ENCODE assay signal across 8 mouse cellular contexts in genomic region chr7:38019770-38020169, GRCm38 (mm10). TPM values are rescaled to one million over a fixed set of nuclear protein-coding genes. Genes with fewer than 3 reads are reported as not detected.
DNase-seq lines count a peak whose midpoint lies in the region; ATAC-seq and TF ChIP-seq lines count a peak whose summit lies in the region.

No protein-coding gene starts in this region.

- no peak for ATAC-seq in embryonic facial prominence, embryonic 14.5 days (ENCODE audit: low read depth)
- ATAC-seq in intestine, postnatal 0 days, result no peak
- ATAC-seq in neural tube, embryonic 13.5 days (ENCODE audit: low read depth), result peak; percentile 62

- intact Hi-C loops in left cerebral cortex, adult 2 months (cut with DNase I), result loop anchor here (2.0 kb wide), 1 partner anchor 41 kb away; no protein-coding TSS in a partner anchor
- intact Hi-C loops in left cerebral cortex, postnatal 25 days (cut with DNase I), result loop anchor here (2.0 to 5.0 kb wide), 2 partner anchors 41 to 53 kb away; no protein-coding TSS in a partner anchor
- intact Hi-C loops in gastrocnemius, postnatal 36 days (cut with DNase I), result no loop called here

- H3K4me2 ChIP-seq in embryonic facial prominence, embryonic 14.5 days (ENCODE audit: low read depth, low read length), result peak overlapping the region; percentile 54
- peak overlapping the region; percentile 67 for H3K4me2 ChIP-seq in intestine, postnatal 0 days (replicated peaks; ENCODE audit: low read depth)
- peak overlapping the region; percentile 79 for H3K4me2 ChIP-seq in neural tube, embryonic 13.5 days

- 33% methylated on average over 2 of the region's 2 CpGs for WGBS in embryonic facial prominence, embryonic 14.5 days
- 42% methylated on average over 2 of the region's 2 CpGs for WGBS in intestine, postnatal 0 days
- 46% methylated on average over 2 of the region's 2 CpGs for WGBS in neural tube, embryonic 13.5 days

- no peaks in the 10 kb centered on the region for H3K9me3 ChIP-seq in embryonic facial prominence, embryonic 14.5 days (ENCODE audit: control insufficient read depth, low read length)
- H3K9me3 ChIP-seq in intestine, postnatal 0 days (ENCODE audit: control insufficient read depth), result no peaks in the 10 kb centered on the region
- H3K9me3 ChIP-seq in neural tube, embryonic 13.5 days, result no peaks in the 10 kb centered on the region

- DNase-seq in left cerebral cortex, adult 2 months (ENCODE audit: extremely low spot score in 1 of 2, low spot score in 2 of 2), result no peak
- DNase-seq in left cerebral cortex, postnatal 25 days (ENCODE audit: low spot score in 2 of 2), result no peak
- DNase-seq in embryonic facial prominence, embryonic 14.5 days (ENCODE audit: low spot score), result no peak
- DNase-seq in gastrocnemius, postnatal 36 days, result no peak
- no peak for DNase-seq in yolk sac, embryonic 10.5 days (ENCODE audit: low spot score)
- no peak for DNase-seq in right cerebral cortex, postnatal 10 days (ENCODE audit: low spot score in 2 of 2)

- H3K4me3 ChIP-seq in left cerebral cortex, adult 2 months, result peak overlapping the region; percentile 76
- H3K4me3 ChIP-seq in embryonic facial prominence, embryonic 14.5 days (ENCODE audit: low read depth, low read length), result peak overlapping the region; percentile 85
- H3K4me3 ChIP-seq in intestine, postnatal 0 days (ENCODE audit: low read depth, low read length), result peak overlapping the region; percentile 84
- peak overlapping the region; percentile 92 for H3K4me3 ChIP-seq in neural tube, embryonic 13.5 days

- no peak for TF ChIP-seq CTCF in left cerebral cortex, adult 2 months (IDR thresholded peaks at IDR 0.05)
- TF ChIP-seq CTCF in intestine, postnatal 0 days (IDR thresholded peaks at IDR 0.05; ENCODE audit: low read depth), result no peak

- H3K36me3 ChIP-seq in embryonic facial prominence, embryonic 14.5 days (ENCODE audit: control insufficient read depth, insufficient read depth, low read length), result no peaks in the 10 kb centered on the region
- H3K36me3 ChIP-seq in intestine, postnatal 0 days (ENCODE audit: control insufficient read depth, insufficient read depth), result no peaks in the 10 kb centered on the region
- H3K36me3 ChIP-seq in neural tube, embryonic 13.5 days, result no peaks in the 10 kb centered on the region

- H3K27ac ChIP-seq in left cerebral cortex, adult 2 months, result peak overlapping the region; percentile 90
- H3K27ac ChIP-seq in embryonic facial prominence, embryonic 14.5 days (replicated peaks; ENCODE audit: low read depth, low read length), result no peak overlapping the region
- H3K27ac ChIP-seq in intestine, postnatal 0 days (ENCODE audit: low read depth, low read length), result no peak overlapping the region
- no peak overlapping the region for H3K27ac ChIP-seq in neural tube, embryonic 13.5 days (replicated peaks)

- peaks cover 14% of the 10 kb centered on the region for H3K4me1 ChIP-seq in embryonic facial prominence, embryonic 14.5 days (ENCODE audit: control insufficient read depth, insufficient read depth, low read length)
- no peaks in the 10 kb centered on the region for H3K4me1 ChIP-seq in intestine, postnatal 0 days (replicated peaks; ENCODE audit: control insufficient read depth, insufficient read depth, low read length)
- peaks cover 21% of the 10 kb centered on the region for H3K4me1 ChIP-seq in neural tube, embryonic 13.5 days (replicated peaks)

- H3K27me3 ChIP-seq in embryonic facial prominence, embryonic 14.5 days (replicated peaks; ENCODE audit: control insufficient read depth, insufficient read depth, low read length), result no peaks in the 10 kb centered on the region
- H3K27me3 ChIP-seq in intestine, postnatal 0 days (replicated peaks; ENCODE audit: control insufficient read depth, insufficient read depth, low read length), result no peaks in the 10 kb centered on the region
- H3K27me3 ChIP-seq in neural tube, embryonic 13.5 days, result no peaks in the 10 kb centered on the region

- peak overlapping the region; percentile 91 for H3K9ac ChIP-seq in embryonic facial prominence, embryonic 14.5 days (ENCODE audit: low read depth, low read length)
- H3K9ac ChIP-seq in intestine, postnatal 0 days (ENCODE audit: low read depth, low read length), result no peak overlapping the region
- H3K9ac ChIP-seq in neural tube, embryonic 13.5 days, result peak overlapping the region; percentile 88

RNA-seq across cellular contexts. Expression of gene Uri1, which starts 3.6 kb away (rescaled TPM):
- total RNA-seq in left cerebral cortex, adult 2 months (2021), result 10 to 100 TPM; 39.2 to 51.4 TPM
- 10 to 100 TPM; 35.9 to 48.3 TPM for total RNA-seq in left cerebral cortex, postnatal 25 days (2021)
- polyA plus RNA-seq in embryonic facial prominence, embryonic 14.5 days (2014; fragmentation: Nextera tagmentation; extraction: Ambion mirVana), result 42.0 and 42.1 TPM in 2 replicates
- 25.6 and 26.9 TPM in 2 replicates for polyA plus RNA-seq in intestine, postnatal 0 days (2015; fragmentation: Nextera tagmentation; extraction: Ambion mirVana)
- 40.8 and 41.2 TPM in 2 replicates for polyA plus RNA-seq in neural tube, embryonic 13.5 days (2015; fragmentation: Nextera tagmentation; extraction: Ambion mirVana)
- 10 to 100 TPM; 22.4 to 24.0 TPM for total RNA-seq in gastrocnemius, postnatal 36 days (2021)
